Mouse (Mus musculus): ENCODE data around the gene Ksr2. TPM values are rescaled to one million over a fixed set of nuclear protein-coding genes. Genes with fewer than 3 reads are reported as not detected.

The Ksr2 gene
- total and polyA plus RNA-seq, 2 experiments from 2014 or later = 6.3 to 12.6 TPM

GRCm38 (mm10) chr5:117516597-117516996 lies 102.8 kb downstream of the Ksr2 start:
- DNase-seq (ENCODE audit: low spot score) = peak; percentile 83
- Histone ChIP-seq H3K27me3 (ENCODE audit: insufficient read depth, low read length) (no peaks in the 10 kb centered on the region), H3K27ac (no peak overlapping the region), H3K9ac (replicated peaks; ENCODE audit: low read length) (no peak overlapping the region), H3K4me2 (ENCODE audit: low read depth, low read length) (no peak overlapping the region), H3K36me3 (ENCODE audit: insufficient read depth, low read length) (no peaks in the 10 kb centered on the region), H3K9me3 (ENCODE audit: low read length) (no peaks in the 10 kb centered on the region), H3K4me3 (ENCODE audit: low read length) (no peak overlapping the region), H3K4me1 (ENCODE audit: insufficient read depth, low read length) (no peaks in the 10 kb centered on the region)
- TF ChIP-seq CTCF (IDR thresholded peaks at IDR 0.05; ENCODE audit: low read depth) = peak; percentile 93
- ATAC-seq = 0 out of 2 replicates have a peak, but pooled peaks have one; percentile 55
- 3% methylated on average over 8 of the region's 8 CpGs for WGBS

GRCm38 (mm10) chr5:117519858-117520495 lies 106.2 kb downstream of the Ksr2 start:
- H3K27me3 ChIP-seq (ENCODE audit: insufficient read depth, low read length) = no peaks in the 10 kb centered on the region
- no peak overlapping the region for H3K4me3 ChIP-seq (ENCODE audit: low read length)
- peak; percentile 68 for TF ChIP-seq CTCF (IDR thresholded peaks at IDR 0.05; ENCODE audit: low read depth)
- H3K4me2 ChIP-seq (ENCODE audit: low read depth, low read length) = no peak overlapping the region
- 41% methylated on average over 4 of the region's 4 CpGs for WGBS
- no peaks in the 10 kb centered on the region for H3K4me1 ChIP-seq (ENCODE audit: insufficient read depth, low read length)
- H3K36me3 ChIP-seq (ENCODE audit: insufficient read depth, low read length) = no peaks in the 10 kb centered on the region
- no peak for ATAC-seq
- no peaks in the 10 kb centered on the region for H3K9me3 ChIP-seq (ENCODE audit: low read length)
- no peak overlapping the region for H3K9ac ChIP-seq (replicated peaks; ENCODE audit: low read length)
- H3K27ac ChIP-seq = no peak overlapping the region
- DNase-seq (ENCODE audit: low spot score) = no peak

DNA sequence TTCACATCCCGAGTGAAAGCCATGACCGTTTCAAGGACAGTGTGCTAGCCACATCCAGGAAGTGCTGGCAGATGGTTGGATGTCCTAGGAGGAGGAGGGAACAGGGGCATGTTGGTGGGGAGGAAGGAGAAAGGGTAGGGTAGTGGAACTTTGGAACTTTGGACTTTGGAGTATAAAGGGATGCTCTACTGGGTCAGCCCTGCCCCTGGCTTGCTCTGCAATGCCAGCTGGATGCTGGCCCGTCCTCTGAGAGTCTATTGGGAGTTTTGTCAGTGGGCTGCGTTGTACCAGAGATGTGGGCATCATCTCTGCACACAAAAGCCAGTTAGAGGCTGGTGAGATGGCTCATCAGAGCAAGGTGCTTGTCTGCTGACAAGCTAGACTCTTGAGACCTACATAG lies 107.4 kb downstream of the Ksr2 start:
- Histone ChIP-seq H3K4me3 (ENCODE audit: low read length) (no peak overlapping the region), H3K27me3 (ENCODE audit: insufficient read depth, low read length) (no peaks in the 10 kb centered on the region), H3K9me3 (ENCODE audit: low read length) (no peaks in the 10 kb centered on the region), H3K27ac (no peak overlapping the region), H3K36me3 (ENCODE audit: insufficient read depth, low read length) (no peaks in the 10 kb centered on the region), H3K4me2 (ENCODE audit: low read depth, low read length) (no peak overlapping the region), H3K4me1 (ENCODE audit: insufficient read depth, low read length) (no peaks in the 10 kb centered on the region), H3K9ac (replicated peaks; ENCODE audit: low read length) (no peak overlapping the region)
- TF ChIP-seq CTCF (IDR thresholded peaks at IDR 0.05; ENCODE audit: low read depth) = no peak
- ATAC-seq (no peak), DNase-seq (ENCODE audit: low spot score) (no peak)
- WGBS = 80% methylated on average over 4 of the region's 4 CpGs

DNA sequence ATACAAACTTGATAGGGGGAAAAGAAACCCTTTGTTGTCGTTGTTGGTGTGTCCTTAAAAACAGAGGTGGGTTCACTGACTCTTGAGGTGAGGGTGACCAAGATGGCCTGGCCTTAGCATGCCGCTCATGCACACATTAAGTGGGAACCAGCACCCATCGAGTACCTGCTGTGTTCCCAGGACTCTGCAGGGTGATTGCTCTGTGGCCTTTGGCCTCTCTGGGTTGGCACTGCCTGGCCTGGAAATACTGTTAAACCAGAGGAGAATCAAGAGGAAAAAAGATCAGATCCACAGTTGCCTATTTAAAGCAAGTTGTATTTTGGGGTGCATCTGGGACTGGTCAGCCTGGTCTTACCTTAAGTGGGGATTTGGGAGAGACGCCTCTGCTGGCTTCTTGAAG lies 107.9 kb downstream of the Ksr2 start:
- no peaks in the 10 kb centered on the region for H3K9me3 ChIP-seq (ENCODE audit: low read length)
- H3K36me3 ChIP-seq (ENCODE audit: insufficient read depth, low read length) = no peaks in the 10 kb centered on the region
- ATAC-seq (no peak), DNase-seq (ENCODE audit: low spot score) (no peak)
- WGBS = 92% methylated on average over 4 of the region's 4 CpGs
- no peak overlapping the region for H3K4me3 ChIP-seq (ENCODE audit: low read length)
- H3K27ac ChIP-seq = no peak overlapping the region
- no peak overlapping the region for H3K9ac ChIP-seq (replicated peaks; ENCODE audit: low read length)
- H3K4me1 ChIP-seq (ENCODE audit: insufficient read depth, low read length) = no peaks in the 10 kb centered on the region
- H3K27me3 ChIP-seq (ENCODE audit: insufficient read depth, low read length) = no peaks in the 10 kb centered on the region
- H3K4me2 ChIP-seq (ENCODE audit: low read depth, low read length) = no peak overlapping the region
- no peak for TF ChIP-seq CTCF (IDR thresholded peaks at IDR 0.05; ENCODE audit: low read depth)

DNA sequence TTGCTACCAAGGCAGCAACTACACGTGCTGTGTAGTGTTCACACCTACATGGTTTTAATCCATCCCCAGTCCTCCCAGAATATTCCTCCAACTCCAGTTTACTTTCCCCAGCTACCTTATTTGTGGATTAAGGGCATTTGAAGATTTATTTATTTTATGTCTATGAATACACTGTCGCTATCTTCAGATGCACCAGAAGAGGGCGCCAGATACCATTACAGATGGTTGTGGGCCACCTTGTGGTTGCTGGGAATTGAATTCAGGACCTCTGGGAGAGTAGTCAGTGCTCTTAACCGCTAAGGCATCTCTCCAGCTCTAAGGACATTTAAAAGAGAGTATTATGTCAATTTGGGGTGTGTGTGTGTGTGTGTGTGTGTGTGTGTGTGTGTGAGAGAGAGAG lies 108.7 kb downstream of the Ksr2 start:
- H3K4me3 ChIP-seq (ENCODE audit: low read length) = no peak overlapping the region
- H3K4me1 ChIP-seq (ENCODE audit: insufficient read depth, low read length) = no peaks in the 10 kb centered on the region
- H3K9ac ChIP-seq (replicated peaks; ENCODE audit: low read length) = no peak overlapping the region
- WGBS = 71% methylated on average over 4 of the region's 4 CpGs
- TF ChIP-seq CTCF (IDR thresholded peaks at IDR 0.05; ENCODE audit: low read depth) = peak; percentile 33; the same call in 1 of the 2 replicates
- no peaks in the 10 kb centered on the region for H3K9me3 ChIP-seq (ENCODE audit: low read length)
- DNase-seq (ENCODE audit: low spot score) = no peak
- no peaks in the 10 kb centered on the region for H3K27me3 ChIP-seq (ENCODE audit: insufficient read depth, low read length)
- H3K27ac ChIP-seq = no peak overlapping the region
- no peak overlapping the region for H3K4me2 ChIP-seq (ENCODE audit: low read depth, low read length)
- ATAC-seq = no peak
- no peaks in the 10 kb centered on the region for H3K36me3 ChIP-seq (ENCODE audit: insufficient read depth, low read length)

- ATAC-seq (no peak), DNase-seq (ENCODE audit: low spot score) (peak; percentile 36)
- Histone ChIP-seq H3K36me3 (ENCODE audit: insufficient read depth, low read length) (no peaks in the 10 kb centered on the region), H3K27me3 (ENCODE audit: insufficient read depth, low read length) (no peaks in the 10 kb centered on the region), H3K4me1 (ENCODE audit: insufficient read depth, low read length) (no peaks in the 10 kb centered on the region), H3K9ac (replicated peaks; ENCODE audit: low read length) (no peak overlapping the region), H3K4me2 (ENCODE audit: low read depth, low read length) (no peak overlapping the region), H3K9me3 (ENCODE audit: low read length) (no peaks in the 10 kb centered on the region), H3K27ac (no peak overlapping the region), H3K4me3 (ENCODE audit: low read length) (no peak overlapping the region)
- 46% methylated on average over 10 of the region's 10 CpGs for WGBS
- TF ChIP-seq CTCF (IDR thresholded peaks at IDR 0.05; ENCODE audit: low read depth) = no peak
These were observed 109.2 kb downstream of the Ksr2 start for GRCm38 (mm10) chr5:117523010-117523409.

DNA sequence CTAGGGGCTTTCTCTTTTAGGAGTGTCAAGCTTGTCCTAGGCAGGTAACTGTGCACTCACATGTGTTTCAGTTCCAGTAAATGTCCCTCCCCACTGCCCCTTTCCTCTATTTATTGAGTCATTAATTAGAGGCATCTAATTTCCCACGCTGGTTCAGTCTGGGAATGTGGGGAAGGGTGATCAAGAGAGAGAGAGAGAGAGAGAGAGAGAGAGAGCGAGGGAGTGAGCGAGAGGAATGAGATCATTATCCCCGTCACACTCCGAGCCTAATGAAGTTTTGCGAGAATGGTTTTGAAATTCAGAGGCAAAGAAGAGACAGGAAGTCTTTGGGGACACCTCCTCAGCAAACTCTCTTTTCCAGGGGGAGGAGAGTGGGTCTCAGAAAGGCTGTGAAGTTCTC lies 117.2 kb downstream of the Ksr2 start:
- H3K4me1 ChIP-seq (ENCODE audit: insufficient read depth, low read length) = 0 out of 2 replicates have a peak, but pooled peaks cover 4% of the 10 kb centered on the region
- H3K4me2 ChIP-seq (ENCODE audit: low read depth, low read length) = no peak overlapping the region
- no peaks in the 10 kb centered on the region for H3K27me3 ChIP-seq (ENCODE audit: insufficient read depth, low read length)
- ATAC-seq (no peak), DNase-seq (ENCODE audit: low spot score) (peak; percentile 13)
- 41% methylated on average over 6 of the region's 6 CpGs for WGBS
- H3K27ac ChIP-seq = no peak overlapping the region
- TF ChIP-seq CTCF (IDR thresholded peaks at IDR 0.05; ENCODE audit: low read depth) = no peak
- no peak overlapping the region for H3K9ac ChIP-seq (replicated peaks; ENCODE audit: low read length)
- H3K4me3 ChIP-seq (ENCODE audit: low read length) = no peak overlapping the region
- no peaks in the 10 kb centered on the region for H3K36me3 ChIP-seq (ENCODE audit: insufficient read depth, low read length)
- no peaks in the 10 kb centered on the region for H3K9me3 ChIP-seq (ENCODE audit: low read length)

All from hindbrain, postnatal 0 days (tissue).